Mouse (Mus musculus) midbrain, postnatal 0 days (tissue): ENCODE data around the gene Rhobtb1. TPM values are rescaled to one million over a fixed set of nuclear protein-coding genes. Genes with fewer than 3 reads are reported as not detected.
A peak's percentile ranks its signal among the peaks of the same experiment; 100 is the strongest.

ENCODE experiments used
- ATAC-seq: fragments of 200-750 bp; cut with Nextera tagmentation; 2 replicates; pipeline ENCODE4 v1.8.0; 2017; ENCODE audit warnings: moderate number of reproducible peaks, mild to moderate bottlenecking, moderate TSS enrichment, moderate library complexity; ENCODE audit not compliant: low FRiP score
- DNase-seq: peaks from one replicate; pipeline ENCODE4 v3.0.0-alpha.2; 2015; ENCODE audit warnings: low spot score
- H3K27ac ChIP-seq: fragments of 300-500 bp; sonication (generic); 2 replicates; pipeline ENCODE4 v1.5.1; 2014; ENCODE audit warnings: low read depth, mild to moderate bottlenecking, low read length, mixed read lengths
- H3K27me3 ChIP-seq: fragments of 300-500 bp; sonication (generic); 2 replicates; pipeline ENCODE4 v1.6.1; 2014; ENCODE audit warnings: low read length, control low read depth, mixed read lengths; ENCODE audit not compliant: insufficient read depth
- H3K36me3 ChIP-seq: fragments of 300-500 bp; sonication (generic); 2 replicates; pipeline ENCODE4 v1.6.1; 2014; ENCODE audit warnings: low read length, control low read depth, mixed read lengths; ENCODE audit not compliant: insufficient read depth
- H3K4me1 ChIP-seq: fragments of 300-500 bp; sonication (generic); 2 replicates; pipeline ENCODE4 v1.6.1; 2014; ENCODE audit warnings: mild to moderate bottlenecking, control low read depth, antibody characterized with exemption, low read length, mixed read lengths; ENCODE audit not compliant: insufficient read depth
- H3K4me2 ChIP-seq: fragments of 300-500 bp; sonication (generic); 2 replicates; pipeline ENCODE4 v1.6.1; 2014; ENCODE audit warnings: low read depth, mild to moderate bottlenecking, low read length, mixed read lengths; ENCODE audit not compliant: poor library complexity, severe bottlenecking
- H3K4me3 ChIP-seq: fragments of 300-500 bp; sonication (generic); 2 replicates; pipeline ENCODE4 v1.5.1; 2014; ENCODE audit warnings: low read depth, mild to moderate bottlenecking, low read length, moderate library complexity
- H3K9ac ChIP-seq: fragments of 300-500 bp; sonication (generic); replicated peaks from 2 replicates; pipeline ENCODE4 v1.6.1; 2014; ENCODE audit warnings: mild to moderate bottlenecking, low read length, moderate library complexity, mixed read lengths; ENCODE audit not compliant: poor library complexity, severe bottlenecking
- H3K9me3 ChIP-seq: fragments of 300-500 bp; sonication (generic); 2 replicates; pipeline ENCODE4 v1.6.1; 2016; ENCODE audit warnings: low read length, control low read depth
- CTCF ChIP-seq: IDR thresholded peaks from 2 replicates; pipeline ENCODE4 v1.5.1; 2016; ENCODE audit warnings: antibody characterized with exemption, mild to moderate bottlenecking
- WGBS: fragments of 180-500 bp; shearing (Covaris S2); extraction: QIAGEN DNeasy Blood & Tissue Kit; methylation state at CpG from one replicate; pipeline ENCODE4 v1.1.7; 2014; 5-methylcytosine and 5-hydroxymethylcytosine counted together
- polyA plus RNA-seq: library from polyadenylated mRNA; unstranded; fragments of >200 nt; fragmentation: Nextera tagmentation; extraction: Ambion mirVana; gene quantifications from 2 replicates; pipeline ENCODE4 v1.2.1, GENCODE M21; 2015
- total RNA-seq: library from RNA; depleted of rRNA; stranded (reverse); fragments of >200 nt; gene quantifications from 2 replicates; pipeline ENCODE4 v1.2.3, GENCODE M21; 2014

Gene Rhobtb1
- total and polyA plus RNA-seq, 2 experiments from 2014 or later: 9.2 to 15.3 TPM

GRCm38 (mm10) chr10:69278764-69279606, 127.8 kb downstream of the Rhobtb1 start:
- Histone ChIP-seq H3K9ac (no peak overlapping the region), H3K36me3 (no peaks in the 10 kb centered on the region; the same call in 1 of the 2 replicates), H3K4me2 (no peak overlapping the region), H3K27ac (no peak overlapping the region), H3K9me3 (no peaks in the 10 kb centered on the region), H3K4me1 (no peaks in the 10 kb centered on the region), H3K27me3 (no peaks in the 10 kb centered on the region), H3K4me3 (no peak overlapping the region)
- DNase-seq (no peak), ATAC-seq (no peak)
- TF ChIP-seq CTCF: no peak
- WGBS: 84% methylated on average over 18 of the region's 18 CpGs

GRCm38 (mm10) chr10:69279607-69279978, 128.4 kb downstream of the Rhobtb1 start:
- DNase-seq: no peak
- TF ChIP-seq CTCF: peak; percentile 54
- no peak overlapping the region for H3K4me2 ChIP-seq

GRCm38 (mm10) chr10:69286939-69287338, 135.7 kb downstream of the Rhobtb1 start:
- TF ChIP-seq CTCF: no peak
- Histone ChIP-seq H3K4me2 (no peak overlapping the region), H3K9ac (no peak overlapping the region), H3K4me1 (no peaks in the 10 kb centered on the region), H3K27me3 (no peaks in the 10 kb centered on the region), H3K27ac (no peak overlapping the region), H3K36me3 (peaks cover 8% of the 10 kb centered on the region), H3K9me3 (no peaks in the 10 kb centered on the region), H3K4me3 (no peak overlapping the region)
- 93% methylated on average over 3 of the region's 3 CpGs for WGBS
- DNase-seq (no peak), ATAC-seq (no peak)

More at GRCm38 (mm10) chr10:69279607-69279978, 128.4 kb downstream of the Rhobtb1 start:
- Histone ChIP-seq H3K27me3 (no peaks in the 10 kb centered on the region), H3K36me3 (no peaks in the 10 kb centered on the region; the same call in 1 of the 2 replicates), H3K9me3 (no peaks in the 10 kb centered on the region), H3K4me1 (no peaks in the 10 kb centered on the region), H3K9ac (no peak overlapping the region), H3K27ac (no peak overlapping the region), H3K4me3 (no peak overlapping the region)
- no peak for ATAC-seq
- 54% methylated on average over 7 of the region's 7 CpGs for WGBS

- DNase-seq (no peak), ATAC-seq (no peak)
- Histone ChIP-seq H3K9ac (no peak overlapping the region), H3K27ac (no peak overlapping the region), H3K36me3 (peaks cover 8% of the 10 kb centered on the region), H3K4me3 (no peak overlapping the region), H3K27me3 (no peaks in the 10 kb centered on the region), H3K4me1 (no peaks in the 10 kb centered on the region), H3K9me3 (no peaks in the 10 kb centered on the region), H3K4me2 (no peak overlapping the region)
- 88% methylated on average over 4 of the region's 4 CpGs for WGBS
- no peak for TF ChIP-seq CTCF
Measured at GRCm38 (mm10) chr10:69288086-69288485, 136.9 kb downstream of the Rhobtb1 start.

- no peak for TF ChIP-seq CTCF
- no peak overlapping the region for H3K9ac ChIP-seq
- peaks cover 8% of the 10 kb centered on the region for H3K36me3 ChIP-seq
- H3K27ac ChIP-seq: no peak overlapping the region
- no peaks in the 10 kb centered on the region for H3K27me3 ChIP-seq
- no peak for ATAC-seq
- no peak overlapping the region for H3K4me3 ChIP-seq
- H3K9me3 ChIP-seq: no peaks in the 10 kb centered on the region
- DNase-seq: no peak
- H3K4me2 ChIP-seq: no peak overlapping the region
- no peaks in the 10 kb centered on the region for H3K4me1 ChIP-seq
- 91% methylated on average over 6 of the region's 6 CpGs for WGBS
Measured at GRCm38 (mm10) chr10:69288720-69289119, 137.5 kb downstream of the Rhobtb1 start.

GRCm38 (mm10) chr10:69290736-69291135, 139.5 kb downstream of the Rhobtb1 start:
- no peak for TF ChIP-seq CTCF
- DNase-seq: no peak
- no peak for ATAC-seq
- no peak overlapping the region for H3K4me3 ChIP-seq
- no peak overlapping the region for H3K4me2 ChIP-seq
- no peaks in the 10 kb centered on the region for H3K4me1 ChIP-seq
- no peak overlapping the region for H3K27ac ChIP-seq
- H3K9me3 ChIP-seq: no peaks in the 10 kb centered on the region
- H3K27me3 ChIP-seq: no peaks in the 10 kb centered on the region
- WGBS: 94% methylated on average over 8 of the region's 8 CpGs
- no peak overlapping the region for H3K9ac ChIP-seq
- H3K36me3 ChIP-seq: peaks cover 3% of the 10 kb centered on the region; the same call in 1 of the 2 replicates
